Mouse (Mus musculus): ENCODE data around the gene Cd37. TPM values are rescaled to one million over a fixed set of nuclear protein-coding genes. Genes with fewer than 3 reads are reported as not detected.

The Cd37 gene
- polyA plus RNA-seq, 1 experiment, result 1,116 TPM

DNA sequence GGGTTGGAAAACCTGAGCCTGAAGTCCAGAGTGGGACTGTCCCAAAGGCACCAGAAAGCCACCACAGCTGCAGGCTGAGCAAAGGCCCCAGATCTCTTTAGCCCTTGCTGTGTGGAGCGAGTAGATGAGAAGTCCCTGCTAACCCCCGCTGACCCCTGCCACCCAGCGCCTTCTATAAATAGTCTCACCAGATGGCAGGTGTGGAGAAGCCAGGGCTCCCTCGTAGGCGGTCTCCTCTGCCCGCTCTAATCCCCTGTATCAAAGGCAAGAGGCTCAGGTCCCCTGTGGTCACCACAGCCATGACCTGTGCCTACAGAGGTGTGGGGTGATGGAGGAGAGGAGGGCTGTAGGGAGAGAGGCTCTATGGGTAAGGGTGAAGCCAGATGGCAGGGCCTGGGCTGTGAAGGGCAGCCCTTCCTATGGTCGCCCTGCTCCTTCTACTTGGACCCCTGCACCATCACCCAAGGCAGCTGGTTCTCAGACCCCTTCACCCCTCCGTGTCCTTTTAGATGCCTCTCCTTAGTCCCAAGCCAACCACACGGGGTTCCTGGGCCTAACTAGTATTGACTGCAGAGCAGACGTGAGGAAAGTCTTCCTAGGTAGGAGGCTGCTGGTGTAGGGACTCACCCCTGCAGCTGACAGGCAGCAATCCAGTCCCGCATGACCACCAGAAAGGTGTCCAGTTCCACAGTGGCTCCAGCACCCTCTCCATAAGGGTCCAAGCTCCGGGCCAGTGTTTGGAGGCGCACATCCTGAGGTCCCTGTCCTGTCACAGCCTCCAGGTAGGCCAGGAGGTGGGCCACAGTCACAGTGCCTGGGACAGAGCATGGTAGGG, 43.4 kb downstream of the Cd37 start:
- DNase-seq (ENCODE audit: low read depth in 1 of 2, low spot score in 2 of 2), result no peak
- H3K27ac ChIP-seq (ENCODE audit: insufficient read depth, low read length), result no peak overlapping the region
- H3K4me3 ChIP-seq (ENCODE audit: extremely low read depth, insufficient read depth, insufficient read length), result no peak overlapping the region
- H3K36me3 ChIP-seq (ENCODE audit: control insufficient read depth, insufficient read depth, low read length), result no peaks in the 10 kb centered on the region
- WGBS, result 74% methylated on average over 13 of the region's 13 CpGs
- no peaks in the 10 kb centered on the region for H3K27me3 ChIP-seq (ENCODE audit: control insufficient read depth, insufficient read depth, low read length)
- no peaks in the 10 kb centered on the region for H3K4me1 ChIP-seq (ENCODE audit: control insufficient read depth, insufficient read depth, insufficient read length)
- TF ChIP-seq CTCF (IDR thresholded peaks at IDR 0.05; ENCODE audit: extremely low read depth, insufficient read depth, insufficient read length, insufficient replicate concordance) (no peak), POLR2A (IDR thresholded peaks at IDR 0.05; ENCODE audit: low read depth, low read length) (no peak)

DNA sequence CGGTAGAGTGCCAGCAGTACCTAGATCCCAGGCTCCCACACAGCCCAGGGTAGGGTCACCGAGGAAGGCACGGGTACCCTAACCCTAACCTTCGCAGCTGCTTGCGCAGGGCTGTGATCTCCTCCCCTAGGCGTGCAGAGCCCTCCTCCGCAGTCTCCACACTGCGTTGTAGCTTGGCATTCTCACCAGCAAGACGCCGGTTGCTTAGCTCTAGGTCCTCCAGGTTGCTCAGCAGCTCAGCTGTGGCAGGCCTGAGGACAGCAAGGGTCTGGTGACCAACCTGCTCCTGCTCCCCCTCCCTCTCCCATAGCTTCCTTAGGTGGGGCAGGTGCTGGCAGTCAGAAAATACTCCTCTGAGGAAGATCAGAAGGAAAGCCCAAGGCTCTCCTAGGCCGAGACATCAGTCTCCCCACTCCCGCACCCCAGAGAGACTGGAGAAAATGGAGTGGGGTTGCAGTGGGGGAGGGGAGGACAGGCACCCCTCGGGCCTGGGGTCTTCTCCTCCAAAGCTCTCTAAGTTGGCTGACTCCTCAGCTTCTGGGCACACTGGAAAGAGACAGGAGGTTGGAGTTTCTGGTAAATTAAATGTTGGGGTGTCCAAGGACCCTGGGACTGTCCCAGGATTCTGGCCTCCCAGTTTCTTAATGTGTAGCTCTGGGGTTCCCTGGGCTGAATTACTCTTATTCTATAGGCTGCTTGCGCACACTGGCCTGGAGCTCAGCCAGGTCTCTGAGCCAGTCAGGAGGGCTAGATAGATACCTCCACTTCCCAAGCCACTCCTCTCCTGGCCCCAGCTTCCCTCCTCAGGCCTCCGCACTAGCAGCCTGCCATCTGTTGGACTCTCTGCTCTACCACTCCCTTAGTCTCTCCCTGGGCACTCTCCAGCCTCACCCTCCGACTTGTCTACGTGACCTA, 44.8 kb downstream of the Cd37 start:
- H3K27ac ChIP-seq (ENCODE audit: insufficient read depth, low read length), result no peak overlapping the region
- DNase-seq (ENCODE audit: low read depth in 1 of 2, low spot score in 2 of 2), result no peak
- H3K4me3 ChIP-seq (ENCODE audit: extremely low read depth, insufficient read depth, insufficient read length), result no peak overlapping the region
- no peaks in the 10 kb centered on the region for H3K36me3 ChIP-seq (ENCODE audit: control insufficient read depth, insufficient read depth, low read length)
- WGBS, result 87% methylated on average over 17 of the region's 17 CpGs
- H3K27me3 ChIP-seq (ENCODE audit: control insufficient read depth, insufficient read depth, low read length), result no peaks in the 10 kb centered on the region
- no peaks in the 10 kb centered on the region for H3K4me1 ChIP-seq (ENCODE audit: control insufficient read depth, insufficient read depth, insufficient read length)
- TF ChIP-seq POLR2A (IDR thresholded peaks at IDR 0.05; ENCODE audit: low read depth, low read length), result no peak
- no peak for TF ChIP-seq CTCF (IDR thresholded peaks at IDR 0.05; ENCODE audit: extremely low read depth, insufficient read depth, insufficient read length, insufficient replicate concordance)

DNA sequence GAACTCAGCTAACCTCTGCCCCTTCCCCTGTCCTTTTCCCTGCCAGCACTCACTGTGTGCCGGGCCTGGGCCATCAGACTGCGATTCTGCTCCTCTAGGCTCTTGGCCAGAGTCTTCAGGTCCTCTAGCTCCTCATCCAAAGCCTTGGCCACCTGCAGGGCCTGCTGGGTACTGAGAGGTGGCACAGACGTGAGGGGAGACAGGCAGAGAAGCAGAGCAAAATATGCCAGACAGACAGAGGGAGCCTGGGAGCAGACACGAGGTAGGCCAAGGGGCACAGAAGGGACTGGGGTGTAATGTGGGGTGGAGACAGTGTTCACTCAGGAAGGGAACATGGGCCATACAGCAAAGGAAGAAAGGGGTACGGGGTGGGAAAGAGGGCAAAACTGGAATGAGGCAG, 45.5 kb downstream of the Cd37 start:
- H3K27me3 ChIP-seq (ENCODE audit: control insufficient read depth, insufficient read depth, low read length), result no peaks in the 10 kb centered on the region
- no peak for DNase-seq (ENCODE audit: low read depth in 1 of 2, low spot score in 2 of 2)
- WGBS, result 58% methylated on average over 5 of the region's 5 CpGs
- TF ChIP-seq POLR2A (IDR thresholded peaks at IDR 0.05; ENCODE audit: low read depth, low read length), result no peak
- TF ChIP-seq CTCF (IDR thresholded peaks at IDR 0.05; ENCODE audit: extremely low read depth, insufficient read depth, insufficient read length, insufficient replicate concordance), result no peak
- no peaks in the 10 kb centered on the region for H3K36me3 ChIP-seq (ENCODE audit: control insufficient read depth, insufficient read depth, low read length)
- H3K4me3 ChIP-seq (ENCODE audit: extremely low read depth, insufficient read depth, insufficient read length), result no peak overlapping the region
- H3K4me1 ChIP-seq (ENCODE audit: control insufficient read depth, insufficient read depth, insufficient read length), result no peaks in the 10 kb centered on the region
- H3K27ac ChIP-seq (ENCODE audit: insufficient read depth, low read length), result no peak overlapping the region

DNA sequence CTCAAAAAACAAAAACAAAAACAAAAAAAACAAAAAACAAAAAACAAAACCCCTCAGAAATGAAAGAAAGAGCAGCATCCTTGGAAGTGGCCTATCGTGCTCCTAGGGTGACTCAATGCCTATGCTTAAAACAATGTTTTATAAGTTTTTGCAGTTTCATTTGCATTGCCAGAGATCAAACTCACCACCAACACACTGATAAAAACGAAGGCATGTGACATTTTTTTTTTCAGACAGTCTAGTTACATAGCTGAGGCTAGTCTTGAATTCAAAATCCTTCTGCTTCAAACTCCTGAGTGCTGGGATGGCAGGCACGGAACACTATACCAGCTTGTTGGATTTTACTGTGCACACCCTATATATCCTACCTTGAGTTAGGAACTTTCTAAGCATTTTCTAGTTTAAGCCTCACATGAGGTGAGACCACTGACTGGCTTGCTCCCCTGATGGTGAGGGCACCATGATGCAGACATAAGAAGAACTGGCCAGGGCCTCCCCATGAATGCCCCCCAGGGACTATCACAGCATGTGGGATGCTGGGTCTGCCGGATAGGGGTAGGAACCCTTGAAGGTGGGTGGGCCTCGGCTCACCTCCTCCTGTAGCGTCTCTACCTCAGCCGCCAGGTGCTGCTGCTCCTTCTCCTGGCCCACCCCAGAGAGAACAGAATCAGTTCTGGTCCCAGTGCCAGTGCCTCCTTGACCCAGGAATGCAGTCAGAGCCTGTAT, 46.2 kb downstream of the Cd37 start:
- Histone ChIP-seq H3K4me1 (ENCODE audit: control insufficient read depth, insufficient read depth, insufficient read length) (no peaks in the 10 kb centered on the region), H3K36me3 (ENCODE audit: control insufficient read depth, insufficient read depth, low read length) (no peaks in the 10 kb centered on the region), H3K4me3 (ENCODE audit: extremely low read depth, insufficient read depth, insufficient read length) (no peak overlapping the region), H3K27me3 (ENCODE audit: control insufficient read depth, insufficient read depth, low read length) (no peaks in the 10 kb centered on the region), H3K27ac (ENCODE audit: insufficient read depth, low read length) (no peak overlapping the region)
- no peak for DNase-seq (ENCODE audit: low read depth in 1 of 2, low spot score in 2 of 2)
- 85% methylated on average over 7 of the region's 7 CpGs for WGBS
- TF ChIP-seq POLR2A (IDR thresholded peaks at IDR 0.05; ENCODE audit: low read depth, low read length) (no peak), CTCF (IDR thresholded peaks at IDR 0.05; ENCODE audit: extremely low read depth, insufficient read depth, insufficient read length, insufficient replicate concordance) (no peak)

DNA sequence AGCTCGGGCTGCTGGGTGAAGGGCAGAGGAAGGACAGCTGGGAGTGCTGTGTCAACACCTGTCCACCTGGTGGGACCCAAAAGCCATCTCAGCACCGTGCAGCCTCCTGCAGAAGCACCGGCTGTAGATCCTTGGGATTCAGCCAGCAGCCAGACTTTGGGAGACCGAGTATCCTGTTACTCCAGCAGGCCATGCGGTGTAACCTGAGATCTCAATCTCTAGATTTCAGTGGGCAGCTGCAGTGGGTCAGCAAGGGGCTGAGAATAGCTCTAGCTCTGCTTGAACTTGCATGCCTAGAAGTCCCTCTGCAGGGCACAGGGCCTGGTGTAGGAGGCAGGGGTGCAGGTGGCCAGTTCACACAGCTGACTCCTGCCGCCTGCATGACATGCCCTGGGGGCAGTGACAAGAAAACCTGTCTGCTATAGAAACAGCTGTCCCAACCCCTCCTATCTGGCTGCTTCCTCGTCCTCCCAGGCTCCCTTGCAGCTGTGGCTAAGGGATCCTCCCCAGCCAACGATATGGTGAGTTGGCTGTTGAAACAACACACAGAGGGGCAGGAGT, 47.0 kb downstream of the Cd37 start:
- Histone ChIP-seq H3K36me3 (ENCODE audit: control insufficient read depth, insufficient read depth, low read length) (no peaks in the 10 kb centered on the region), H3K27me3 (ENCODE audit: control insufficient read depth, insufficient read depth, low read length) (no peaks in the 10 kb centered on the region), H3K4me3 (ENCODE audit: extremely low read depth, insufficient read depth, insufficient read length) (no peak overlapping the region), H3K4me1 (ENCODE audit: control insufficient read depth, insufficient read depth, insufficient read length) (no peaks in the 10 kb centered on the region), H3K27ac (ENCODE audit: insufficient read depth, low read length) (no peak overlapping the region)
- DNase-seq (ENCODE audit: low read depth in 1 of 2, low spot score in 2 of 2), result no peak
- WGBS, result 49% methylated on average over 8 of the region's 8 CpGs
- no peak for TF ChIP-seq CTCF (IDR thresholded peaks at IDR 0.05; ENCODE audit: extremely low read depth, insufficient read depth, insufficient read length, insufficient replicate concordance)
- no peak for TF ChIP-seq POLR2A (IDR thresholded peaks at IDR 0.05; ENCODE audit: low read depth, low read length)

DNA sequence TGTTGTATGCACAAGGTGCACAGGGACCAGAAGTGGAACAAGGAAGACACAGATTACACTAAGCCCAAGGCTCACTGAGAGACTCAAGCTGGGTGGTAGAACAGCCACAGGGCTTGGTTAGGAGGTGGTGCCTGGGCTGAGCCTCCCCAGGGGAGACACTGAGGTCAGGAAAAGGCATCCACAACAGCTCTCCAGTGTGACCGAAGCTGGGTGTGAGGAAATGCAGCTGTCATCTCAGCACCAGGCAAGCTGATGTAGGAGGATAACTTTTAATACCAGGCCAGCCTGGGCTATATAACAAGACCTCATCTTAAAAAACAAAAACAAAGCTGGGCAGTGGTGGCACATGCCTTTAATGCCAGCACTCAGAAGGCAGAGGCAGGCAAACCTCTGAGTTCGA, 47.8 kb downstream of the Cd37 start:
- TF ChIP-seq CTCF (IDR thresholded peaks at IDR 0.05; ENCODE audit: extremely low read depth, insufficient read depth, insufficient read length, insufficient replicate concordance), result no peak
- Histone ChIP-seq H3K27me3 (ENCODE audit: control insufficient read depth, insufficient read depth, low read length) (no peaks in the 10 kb centered on the region), H3K4me1 (ENCODE audit: control insufficient read depth, insufficient read depth, insufficient read length) (no peaks in the 10 kb centered on the region), H3K27ac (ENCODE audit: insufficient read depth, low read length) (no peak overlapping the region), H3K4me3 (ENCODE audit: extremely low read depth, insufficient read depth, insufficient read length) (no peak overlapping the region), H3K36me3 (ENCODE audit: control insufficient read depth, insufficient read depth, low read length) (no peaks in the 10 kb centered on the region)
- WGBS, result 51% methylated on average over 2 of the region's 2 CpGs
- DNase-seq (ENCODE audit: low read depth in 1 of 2, low spot score in 2 of 2), result no peak

Measured in spleen, adult 2 months (tissue).